Mouse (Mus musculus): ENCODE measurements around the gene Fuom. TPM values are rescaled to one million over a fixed set of nuclear protein-coding genes. Genes with fewer than 3 reads are reported as not detected.

Fuom gene
- polyA plus RNA-seq, 1 experiment from 2014 or later, result 12.7 TPM

DNA sequence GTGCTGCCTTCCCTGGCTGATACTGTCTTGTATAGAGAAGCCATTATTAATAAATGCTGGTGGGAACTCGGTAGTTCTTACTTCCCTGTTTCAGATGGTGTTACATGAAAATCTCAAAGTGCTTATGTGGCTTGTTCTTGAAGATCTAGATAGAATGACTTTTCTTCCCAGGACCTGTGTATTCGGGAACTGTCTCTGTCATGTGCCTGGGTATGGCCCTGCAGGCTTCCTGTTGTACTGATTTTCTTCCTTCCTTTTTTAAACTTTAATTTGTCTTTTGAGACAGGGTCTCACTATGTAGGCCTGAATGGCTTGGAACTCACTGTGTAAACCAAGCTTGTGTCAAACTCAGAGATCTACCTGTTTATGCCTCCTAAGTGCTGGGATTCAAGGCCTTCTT, 25.7 kb upstream of the Fuom start:
- no peak overlapping the region for H3K27ac ChIP-seq (ENCODE audit: low read depth, low read length)
- no peak overlapping the region for H3K9ac ChIP-seq (ENCODE audit: low read depth, low read length)
- H3K4me1 ChIP-seq (replicated peaks; ENCODE audit: control insufficient read depth, insufficient read depth, low read length), result peaks cover 3% of the 10 kb centered on the region
- no peaks in the 10 kb centered on the region for H3K36me3 ChIP-seq (ENCODE audit: control insufficient read depth, insufficient read depth, low read length)
- ATAC-seq (replicated peaks; ENCODE audit: low FRiP score) (no peak), DNase-seq (ENCODE audit: low spot score) (no peak)
- H3K4me3 ChIP-seq (ENCODE audit: low read depth, low read length), result no peak overlapping the region
- no peaks in the 10 kb centered on the region for H3K27me3 ChIP-seq (replicated peaks; ENCODE audit: control insufficient read depth, insufficient read depth, low read length)
- WGBS, result 50% methylated on average over 2 of the region's 2 CpGs
- no peak overlapping the region for H3K4me2 ChIP-seq
- no peaks in the 10 kb centered on the region for H3K9me3 ChIP-seq (ENCODE audit: control insufficient read depth, low read length)

- Histone ChIP-seq H3K9ac (ENCODE audit: low read depth, low read length) (no peak overlapping the region), H3K4me3 (ENCODE audit: low read depth, low read length) (no peak overlapping the region), H3K4me2 (peak overlapping the region; percentile 19), H3K4me1 (replicated peaks; ENCODE audit: control insufficient read depth, insufficient read depth, low read length) (peaks cover 3% of the 10 kb centered on the region), H3K27me3 (replicated peaks; ENCODE audit: control insufficient read depth, insufficient read depth, low read length) (no peaks in the 10 kb centered on the region), H3K36me3 (ENCODE audit: control insufficient read depth, insufficient read depth, low read length) (no peaks in the 10 kb centered on the region), H3K9me3 (ENCODE audit: control insufficient read depth, low read length) (no peaks in the 10 kb centered on the region), H3K27ac (ENCODE audit: low read depth, low read length) (no peak overlapping the region)
- DNase-seq (ENCODE audit: low spot score) (no peak), ATAC-seq (replicated peaks; ENCODE audit: low FRiP score) (no peak)
- WGBS, result 82% methylated on average over 3 of the region's 3 CpGs
These were observed 24.7 kb upstream of the Fuom start for GRCm38 (mm10) chr7:140126934-140127333.

- peak; percentile 4; the same call in 1 of the 2 replicates for ATAC-seq (replicated peaks; ENCODE audit: low FRiP score)
- no peaks in the 10 kb centered on the region for H3K36me3 ChIP-seq (ENCODE audit: control insufficient read depth, insufficient read depth, low read length)
- 5% methylated on average over 5 of the region's 5 CpGs for WGBS
- DNase-seq (ENCODE audit: low spot score), result no peak
- H3K4me3 ChIP-seq (ENCODE audit: low read depth, low read length), result peak overlapping the region; percentile 86
- H3K9me3 ChIP-seq (ENCODE audit: control insufficient read depth, low read length), result no peaks in the 10 kb centered on the region
- H3K4me2 ChIP-seq, result peak overlapping the region; percentile 95
- peak overlapping the region; percentile 88 for H3K9ac ChIP-seq (ENCODE audit: low read depth, low read length)
- peaks cover 3% of the 10 kb centered on the region for H3K4me1 ChIP-seq (replicated peaks; ENCODE audit: control insufficient read depth, insufficient read depth, low read length)
- no peaks in the 10 kb centered on the region for H3K27me3 ChIP-seq (replicated peaks; ENCODE audit: control insufficient read depth, insufficient read depth, low read length)
- H3K27ac ChIP-seq (ENCODE audit: low read depth, low read length), result 0 out of 2 replicates have a peak overlapping the region, but pooled peaks have one; percentile 43
These were observed 23.7 kb upstream of the Fuom start for GRCm38 (mm10) chr7:140126022-140126350.

GRCm38 (mm10) chr7:140125278-140126021, 23.2 kb upstream of the Fuom start:
- H3K27ac ChIP-seq (ENCODE audit: low read depth, low read length), result 0 out of 2 replicates have a peak overlapping the region, but pooled peaks have one; percentile 43
- H3K9me3 ChIP-seq (ENCODE audit: control insufficient read depth, low read length), result no peaks in the 10 kb centered on the region
- H3K9ac ChIP-seq (ENCODE audit: low read depth, low read length), result peak overlapping the region; percentile 88
- ATAC-seq (replicated peaks; ENCODE audit: low FRiP score) (peak; percentile 99), DNase-seq (ENCODE audit: low spot score) (peak; percentile 93)
- peak overlapping the region; percentile 86 for H3K4me3 ChIP-seq (ENCODE audit: low read depth, low read length)
- no peaks in the 10 kb centered on the region for H3K27me3 ChIP-seq (replicated peaks; ENCODE audit: control insufficient read depth, insufficient read depth, low read length)
- WGBS, result 2% methylated on average over 39 of the region's 40 CpGs
- H3K4me2 ChIP-seq, result peak overlapping the region; percentile 95
- H3K36me3 ChIP-seq (ENCODE audit: control insufficient read depth, insufficient read depth, low read length), result no peaks in the 10 kb centered on the region
- peaks cover 3% of the 10 kb centered on the region for H3K4me1 ChIP-seq (replicated peaks; ENCODE audit: control insufficient read depth, insufficient read depth, low read length)

DNA sequence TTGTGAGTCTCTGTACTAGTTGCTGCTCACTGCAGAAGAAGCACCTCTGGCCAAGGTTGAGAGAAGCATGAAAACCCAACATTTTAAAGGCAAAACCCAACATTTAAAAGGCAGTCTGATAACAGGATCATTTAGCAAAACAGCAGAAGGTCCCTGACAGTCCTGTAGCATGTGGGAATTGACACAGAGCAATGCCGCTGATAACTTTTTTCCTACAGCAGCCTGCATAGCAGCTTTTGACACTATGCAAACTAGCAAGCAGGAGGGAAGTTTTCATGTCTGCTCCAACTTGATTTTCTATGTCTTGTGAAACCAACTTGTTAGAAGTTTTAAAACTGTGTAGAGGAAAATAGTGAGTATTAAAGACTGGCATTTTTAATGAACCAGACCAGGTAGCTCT, 22.1 kb upstream of the Fuom start:
- Histone ChIP-seq H3K4me3 (ENCODE audit: low read depth, low read length) (no peak overlapping the region), H3K4me1 (replicated peaks; ENCODE audit: control insufficient read depth, insufficient read depth, low read length) (peaks cover 3% of the 10 kb centered on the region), H3K27ac (ENCODE audit: low read depth, low read length) (no peak overlapping the region), H3K27me3 (replicated peaks; ENCODE audit: control insufficient read depth, insufficient read depth, low read length) (no peaks in the 10 kb centered on the region), H3K36me3 (ENCODE audit: control insufficient read depth, insufficient read depth, low read length) (no peaks in the 10 kb centered on the region), H3K4me2 (no peak overlapping the region), H3K9me3 (ENCODE audit: control insufficient read depth, low read length) (no peaks in the 10 kb centered on the region), H3K9ac (ENCODE audit: low read depth, low read length) (no peak overlapping the region)
- WGBS, result 76% methylated on average over 1 of the region's 1 CpGs
- DNase-seq (ENCODE audit: low spot score) (no peak), ATAC-seq (replicated peaks; ENCODE audit: low FRiP score) (no peak)

- DNase-seq (ENCODE audit: low spot score), result no peak
- 23% methylated on average over 4 of the region's 4 CpGs for WGBS
These were observed 20.5 kb upstream of the Fuom start for GRCm38 (mm10) chr7:140122765-140123164.

GRCm38 (mm10) chr7:140121338-140121910, 19.2 kb upstream of the Fuom start:
- 58% methylated on average over 12 of the region's 13 CpGs for WGBS
- DNase-seq (ENCODE audit: low spot score) (no peak), ATAC-seq (replicated peaks; ENCODE audit: low FRiP score) (no peak)
- no peaks in the 10 kb centered on the region for H3K27me3 ChIP-seq (replicated peaks; ENCODE audit: control insufficient read depth, insufficient read depth, low read length)
- no peak overlapping the region for H3K27ac ChIP-seq (ENCODE audit: low read depth, low read length)
- no peak overlapping the region for H3K4me3 ChIP-seq (ENCODE audit: low read depth, low read length)
- no peaks in the 10 kb centered on the region; the same call in 1 of the 2 replicates for H3K4me1 ChIP-seq (replicated peaks; ENCODE audit: control insufficient read depth, insufficient read depth, low read length)
- no peak overlapping the region for H3K9ac ChIP-seq (ENCODE audit: low read depth, low read length)
- H3K9me3 ChIP-seq (ENCODE audit: control insufficient read depth, low read length), result no peaks in the 10 kb centered on the region
- H3K4me2 ChIP-seq, result no peak overlapping the region
- H3K36me3 ChIP-seq (ENCODE audit: control insufficient read depth, insufficient read depth, low read length), result no peaks in the 10 kb centered on the region

More at GRCm38 (mm10) chr7:140122765-140123164, 20.5 kb upstream of the Fuom start:
- Histone ChIP-seq H3K9me3 (ENCODE audit: control insufficient read depth, low read length) (no peaks in the 10 kb centered on the region), H3K27ac (ENCODE audit: low read depth, low read length) (no peak overlapping the region), H3K36me3 (ENCODE audit: control insufficient read depth, insufficient read depth, low read length) (no peaks in the 10 kb centered on the region), H3K4me3 (ENCODE audit: low read depth, low read length) (no peak overlapping the region), H3K4me2 (no peak overlapping the region), H3K9ac (ENCODE audit: low read depth, low read length) (no peak overlapping the region), H3K4me1 (replicated peaks; ENCODE audit: control insufficient read depth, insufficient read depth, low read length) (peaks cover 3% of the 10 kb centered on the region), H3K27me3 (replicated peaks; ENCODE audit: control insufficient read depth, insufficient read depth, low read length) (no peaks in the 10 kb centered on the region)
- no peak for ATAC-seq (replicated peaks; ENCODE audit: low FRiP score)

DNA sequence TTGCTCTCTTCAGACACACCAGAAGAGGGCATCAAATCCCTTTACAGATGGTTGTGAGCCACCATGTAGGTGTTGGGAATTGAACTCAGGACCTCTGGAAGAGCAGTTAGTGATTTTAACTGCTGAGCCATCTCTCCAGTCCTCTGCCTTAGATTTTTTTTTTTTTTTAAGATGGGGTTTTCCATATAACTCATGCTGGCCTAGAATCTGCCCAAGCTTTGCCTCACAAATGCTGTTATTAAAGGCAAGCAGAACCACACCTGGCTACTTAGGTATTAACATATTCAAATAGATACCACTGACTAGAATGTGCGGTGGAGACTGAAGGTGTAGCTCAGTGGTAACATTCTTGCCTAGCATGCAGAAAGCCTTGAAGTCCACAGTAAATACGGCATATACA, 18.2 kb upstream of the Fuom start:
- H3K4me2 ChIP-seq, result no peak overlapping the region
- WGBS, result 87% methylated on average over 2 of the region's 2 CpGs
- ATAC-seq (replicated peaks; ENCODE audit: low FRiP score), result no peak
- H3K4me1 ChIP-seq (replicated peaks; ENCODE audit: control insufficient read depth, insufficient read depth, low read length), result no peaks in the 10 kb centered on the region
- DNase-seq (ENCODE audit: low spot score), result no peak
- H3K4me3 ChIP-seq (ENCODE audit: low read depth, low read length), result no peak overlapping the region
- no peaks in the 10 kb centered on the region for H3K9me3 ChIP-seq (ENCODE audit: control insufficient read depth, low read length)
- H3K27me3 ChIP-seq (replicated peaks; ENCODE audit: control insufficient read depth, insufficient read depth, low read length), result no peaks in the 10 kb centered on the region
- no peaks in the 10 kb centered on the region for H3K36me3 ChIP-seq (ENCODE audit: control insufficient read depth, insufficient read depth, low read length)
- no peak overlapping the region for H3K9ac ChIP-seq (ENCODE audit: low read depth, low read length)
- no peak overlapping the region for H3K27ac ChIP-seq (ENCODE audit: low read depth, low read length)
